Mouse (Mus musculus) MEL (cell line): ENCODE measurements around the gene Cenpm.

Source experiments
- BHLHE40 ChIP-seq: IDR thresholded peaks from 2 replicates; pipeline ENCODE4 v1.6.1; 2012; ENCODE audit warnings: low read depth, mild to moderate bottlenecking, inconsistent platforms, low read length, improper control_type of control experiment, borderline replicate concordance
- CTCF ChIP-seq, 3 experiments: IDR thresholded peaks in 2 of 3; conservative IDR thresholded peaks in 1 of 3; 2 replicates each; pipeline ENCODE4 v1.5.1; 2011 to 2012; ENCODE audit warnings: low read length in 3 of 3, low read depth in 2 of 3, mild to moderate bottlenecking in 2 of 3, improper control_type of control experiment in 1 of 3, inconsistent platforms in 1 of 3, mixed read lengths in 1 of 3, moderate library complexity in 1 of 3; ENCODE audit not compliant: control insufficient read depth in 1 of 3, insufficient read depth in 1 of 3, poor library complexity in 1 of 3, severe bottlenecking in 1 of 3
- GATA1 ChIP-seq: IDR thresholded peaks from 2 replicates; pipeline ENCODE4 v1.6.1; 2011; ENCODE audit warnings: low read depth, low read length, improper control_type of control experiment
- MAX ChIP-seq: IDR thresholded peaks from 2 replicates; pipeline ENCODE4 v1.6.1; 2011; ENCODE audit warnings: low read length, improper control_type of control experiment
- MYC ChIP-seq: IDR thresholded peaks from 2 replicates; pipeline ENCODE4 v1.6.1; 2011; ENCODE audit warnings: low read depth, mild to moderate bottlenecking, low read length, improper control_type of control experiment, moderate library complexity
- NELFE ChIP-seq: IDR thresholded peaks from 2 replicates; pipeline ENCODE4 v1.6.1; 2011; ENCODE audit warnings: low read depth, low read length, improper control_type of control experiment
- RCOR1 ChIP-seq: IDR thresholded peaks from 2 replicates; pipeline ENCODE4 v1.6.1; 2012; ENCODE audit warnings: low read depth, mild to moderate bottlenecking, inconsistent platforms, low read length, improper control_type of control experiment
- TCF12 ChIP-seq: IDR thresholded peaks from 2 replicates; pipeline ENCODE4 v1.6.1; 2014; ENCODE audit warnings: low read depth, mild to moderate bottlenecking, inconsistent platforms, low read length, improper control_type of control experiment, moderate library complexity
- UBTF ChIP-seq: IDR thresholded peaks from 2 replicates; pipeline ENCODE4 v1.6.1; 2012; ENCODE audit warnings: low read depth, mild to moderate bottlenecking, inconsistent platforms, low read length, improper control_type of control experiment, moderate library complexity, borderline replicate concordance; ENCODE audit not compliant: insufficient read depth

- TF ChIP-seq MYC (no peak), GATA1 (no peak), NELFE (no peak), CTCF (IDR thresholded peaks at IDR 0.05 in 2 of 3, conservative IDR thresholded peaks at IDR 0.05 in 1 of 3; ENCODE audit: control insufficient read depth in 1 of 3, insufficient read depth in 1 of 3, low read depth in 2 of 3, low read length in 3 of 3, poor library complexity in 1 of 3, severe bottlenecking in 1 of 3) (no peak), MAX (no peak), RCOR1 (no peak), UBTF (no peak), BHLHE40 (no peak), TCF12 (no peak)
Measured at GRCm38 (mm10) chr15:82217980-82218379, 26.6 kb downstream of the Cenpm start.
